Mouse (Mus musculus) erythroblast, embryonic 14.5 days (primary cell): ENCODE measurements around the gene Gm49673.

Experiments
- GATA1 ChIP-seq: IDR thresholded peaks from 2 replicates; pipeline ENCODE4 v1.6.1; 2012; ENCODE audit warnings: low read length, inconsistent platforms, mixed read lengths
- TAL1 ChIP-seq: IDR thresholded peaks from 3 replicates; pipeline ENCODE4 v1.6.1; 2012; ENCODE audit warnings: low read length, inconsistent platforms, mixed read lengths

DNA sequence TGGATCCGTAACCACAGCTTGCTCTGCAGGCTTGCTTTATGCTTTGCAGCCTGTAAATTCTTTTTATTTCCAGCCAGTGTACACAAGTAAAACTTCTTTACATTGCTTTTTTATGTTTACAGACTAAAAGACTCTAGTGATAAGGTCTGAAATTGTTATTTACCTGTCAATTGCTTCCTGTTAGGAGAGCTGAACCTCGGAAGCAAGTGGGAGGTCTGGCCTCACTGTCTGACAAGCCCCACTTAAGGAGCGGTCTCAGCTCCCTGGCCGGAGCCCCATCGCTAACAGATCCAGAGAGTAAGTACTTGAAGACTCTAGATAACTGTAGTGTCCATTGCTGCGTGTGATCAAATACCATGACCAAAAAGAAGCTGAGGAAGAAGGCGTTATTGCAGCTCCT is 36.6 kb upstream of the Gm49673 start:
- TF ChIP-seq GATA1 (no peak), TAL1 (no peak)
